Mouse (Mus musculus) heart, adult 2 months (tissue): ENCODE data around the gene Gmds. TPM values are rescaled to one million over a fixed set of nuclear protein-coding genes. Genes with fewer than 3 reads are reported as not detected.

Experiments used
- DNase-seq, 2 experiments: peaks; one replicate each; pipeline ENCODE4 v3.0.0; 2021
- H3K27ac ChIP-seq: fragments of 200-600 bp; 2 replicates; pipeline ENCODE4 v1.8.1; 2022
- H3K27me3 ChIP-seq: fragments of 200-500 bp; 2 replicates; pipeline ENCODE4 v1.6.1; 2012; ENCODE audit warnings: mild to moderate bottlenecking, low read length, inconsistent platforms, mixed read lengths; ENCODE audit not compliant: control insufficient read depth, insufficient read depth
- H3K36me3 ChIP-seq: fragments of 200-500 bp; 2 replicates; pipeline ENCODE4 v1.6.1; 2012; ENCODE audit warnings: low read length, inconsistent platforms; ENCODE audit not compliant: control insufficient read depth, insufficient read depth
- H3K4me1 ChIP-seq: fragments of 200-500 bp; 2 replicates; pipeline ENCODE4 v1.6.1; 2011; ENCODE audit warnings: low read length; ENCODE audit not compliant: control insufficient read depth, insufficient read depth
- H3K4me3 ChIP-seq: fragments of 200-600 bp; 2 replicates; pipeline ENCODE4 v1.8.1; 2022
- H3K79me2 ChIP-seq: fragments of 200-500 bp; replicated peaks from 2 replicates; pipeline ENCODE4 v1.6.1; 2012; ENCODE audit warnings: mild to moderate bottlenecking, inconsistent platforms, low read length, moderate library complexity, mixed read lengths; ENCODE audit not compliant: control insufficient read depth, insufficient read depth
- H3K9ac ChIP-seq: fragments of 200-500 bp; 2 replicates; pipeline ENCODE4 v1.6.1; 2012; ENCODE audit warnings: low read depth, mild to moderate bottlenecking, control low read depth, inconsistent platforms, low read length, mixed read lengths
- CTCF ChIP-seq: fragments of 200-600 bp; IDR thresholded peaks from 2 replicates; pipeline ENCODE4 v1.8.1; 2022; ENCODE audit warnings: antibody characterized with exemption, mild to moderate bottlenecking, moderate library complexity
- EP300 ChIP-seq: fragments of 200-500 bp; IDR thresholded peaks from 2 replicates; pipeline ENCODE4 v1.6.1; 2011; ENCODE audit warnings: low read depth, low read length, control low read depth; ENCODE audit not compliant: insufficient read depth
- POLR2A ChIP-seq: fragments of 200-500 bp; IDR thresholded peaks from 2 replicates; pipeline ENCODE4 v1.6.1; 2011; ENCODE audit warnings: mild to moderate bottlenecking, low read depth, low read length, control low read depth; ENCODE audit not compliant: insufficient read depth
- WGBS: fragments of 180-500 bp; shearing (Covaris S2); methylation state at CpG from one replicate; pipeline ENCODE4 v1.1.7; 2018; 5-methylcytosine and 5-hydroxymethylcytosine counted together
- intact Hi-C: fragments of 180-260 bp; cut with DNase I; formaldehyde crosslinking; loops from one replicate; pipeline ENCODE4 v1.15.1; 2025
- polyA plus RNA-seq: library from polyadenylated mRNA; depleted of rRNA; stranded (reverse); fragments of >200 nt; gene quantifications from 2 replicates; pipeline ENCODE4 v1.2.3, GENCODE M21; 2012
- total RNA-seq, 2 experiments: library from RNA; stranded (reverse); gene quantifications; 2 replicates each; pipeline ENCODE4 v1.2.3; 2021

Gene Gmds
- total and polyA plus RNA-seq, 3 experiments: 4.2 to 6.0 (median 5.2) TPM

DNA sequence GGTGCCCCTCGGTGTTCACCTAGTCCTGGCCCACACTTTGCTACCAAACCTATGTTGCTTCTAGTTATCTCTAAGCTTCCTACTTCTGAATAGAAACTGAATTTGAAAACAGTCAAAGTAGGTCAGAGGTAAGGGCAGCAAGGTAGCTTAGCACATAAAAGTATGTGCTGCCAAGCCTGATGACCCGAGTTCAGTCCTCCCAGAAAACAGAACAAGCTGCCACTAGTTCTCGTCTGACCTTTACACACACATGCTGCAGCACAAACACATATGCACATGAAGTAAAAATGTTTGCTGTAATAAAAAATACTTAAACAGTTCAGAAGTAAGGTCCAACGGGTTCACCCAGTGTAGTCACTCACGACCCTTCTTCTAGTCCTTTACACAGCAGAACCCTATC, 106.6 kb downstream of the Gmds start:
- peaks cover 3% of the 10 kb centered on the region for H3K36me3 ChIP-seq
- intact Hi-C loops: no loop called here
- no peaks in the 10 kb centered on the region for H3K27me3 ChIP-seq
- 80% methylated on average over 5 of the region's 5 CpGs for WGBS
- no peak overlapping the region for H3K27ac ChIP-seq
- no peak overlapping the region for H3K4me3 ChIP-seq
- no peak for TF ChIP-seq CTCF
- no peak for TF ChIP-seq EP300
- TF ChIP-seq POLR2A: no peak
- no peak for DNase-seq
- H3K9ac ChIP-seq: no peak overlapping the region
- H3K79me2 ChIP-seq: no peaks in the 10 kb centered on the region
- peaks cover 4% of the 10 kb centered on the region for H3K4me1 ChIP-seq

DNA sequence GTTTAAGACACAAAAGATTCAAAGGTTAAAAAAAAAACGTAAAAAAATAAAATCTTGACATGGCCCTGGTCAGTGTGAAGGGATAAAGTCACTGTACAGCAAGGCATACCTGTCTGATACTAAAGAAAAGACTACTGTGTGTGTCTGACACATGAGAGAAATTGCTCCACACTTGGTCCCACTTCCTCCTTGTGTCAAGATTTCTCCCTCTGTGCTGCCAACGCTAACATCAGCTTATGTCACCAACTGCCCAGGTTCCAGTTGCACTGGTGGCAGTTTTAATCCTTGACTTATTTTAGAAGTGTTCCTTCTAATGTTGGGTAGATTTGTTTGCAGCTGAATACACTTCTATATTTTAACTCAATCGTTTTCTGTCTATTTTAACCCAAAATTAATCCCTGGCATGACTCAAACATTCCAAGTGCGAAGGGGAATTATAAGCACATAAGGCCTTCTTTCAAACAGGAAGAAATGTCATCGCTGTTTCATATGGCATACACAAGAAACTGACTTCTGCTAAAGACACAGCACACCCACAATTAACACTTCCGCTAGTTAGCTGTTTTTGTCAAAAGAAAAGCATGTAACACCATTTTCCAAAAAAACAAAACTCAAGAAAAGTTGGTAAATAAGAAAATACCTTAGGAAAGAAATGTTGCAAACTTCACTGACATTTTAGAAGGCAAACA, 110.5 kb downstream of the Gmds start:
- no peaks in the 10 kb centered on the region for H3K79me2 ChIP-seq
- TF ChIP-seq CTCF (no peak), POLR2A (no peak), EP300 (no peak)
- intact Hi-C loops: loop anchor here (10.0 kb wide), 1 partner anchor 457 kb away; no protein-coding TSS in a partner anchor
- 63% methylated on average over 6 of the region's 6 CpGs for WGBS
- DNase-seq: no peak
- H3K9ac ChIP-seq: no peak overlapping the region
- H3K4me1 ChIP-seq: no peaks in the 10 kb centered on the region
- H3K4me3 ChIP-seq: no peak overlapping the region
- no peak overlapping the region for H3K27ac ChIP-seq
- no peaks in the 10 kb centered on the region for H3K27me3 ChIP-seq
- no peaks in the 10 kb centered on the region for H3K36me3 ChIP-seq

DNA sequence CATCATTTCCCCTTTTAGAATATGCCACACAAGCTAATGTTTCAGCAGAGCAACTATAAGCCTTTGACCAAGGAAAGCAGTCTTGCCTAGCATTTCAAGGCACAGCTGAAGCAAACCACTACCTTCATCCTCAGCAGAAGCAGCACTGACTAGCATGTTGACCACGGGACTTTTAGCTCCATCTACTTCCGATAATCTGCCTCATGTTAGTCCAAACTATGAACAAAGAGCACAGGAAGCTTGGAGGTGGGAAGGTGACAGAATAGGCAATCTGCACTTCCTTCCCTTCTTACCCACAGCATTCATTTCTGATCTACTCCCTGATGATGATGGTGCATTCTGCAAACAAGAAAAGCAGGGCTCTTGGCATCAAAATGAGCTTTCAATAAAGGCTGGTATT, 120.9 kb downstream of the Gmds start:
- no peaks in the 10 kb centered on the region for H3K27me3 ChIP-seq

DNA sequence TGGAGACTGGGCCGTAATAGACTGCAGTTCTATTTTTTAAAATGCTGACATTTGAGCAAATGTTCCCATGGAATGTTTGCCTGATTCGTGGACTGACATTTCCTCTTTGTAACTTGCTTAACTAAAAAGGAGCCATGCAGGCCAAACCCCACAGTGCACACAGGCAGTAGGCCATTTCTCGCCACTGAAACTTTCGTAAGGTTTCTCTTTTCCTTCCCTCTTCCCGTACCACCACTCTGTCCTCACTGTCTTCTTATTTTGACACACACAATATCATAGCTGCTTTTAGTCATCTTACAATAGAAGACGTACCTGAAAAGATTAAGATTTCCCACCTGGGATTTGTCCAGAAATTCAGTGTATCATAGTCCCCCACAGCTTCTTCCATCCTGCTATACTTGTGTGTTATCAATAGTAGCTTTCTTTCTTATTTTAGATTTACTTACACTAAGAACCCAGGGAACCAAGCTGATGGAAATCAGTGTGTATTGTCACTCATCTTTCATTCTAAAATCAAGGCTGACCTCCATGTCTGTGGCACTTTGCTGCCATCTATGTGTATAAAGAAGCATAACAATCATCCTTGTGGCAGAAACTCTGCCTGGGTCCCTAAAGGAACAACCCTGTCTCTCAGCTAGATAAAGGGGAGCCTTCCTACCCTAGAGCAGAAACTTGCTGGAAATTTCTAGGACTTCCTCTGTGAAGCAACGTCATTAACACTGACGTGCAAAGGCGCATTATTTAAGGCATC, 124.7 kb downstream of the Gmds start:
- no peak for TF ChIP-seq POLR2A
- TF ChIP-seq CTCF: peak; percentile 96; the same call in 1 of the 2 replicates
- no peak overlapping the region; the same call in 1 of the 2 replicates for H3K27ac ChIP-seq
- H3K4me1 ChIP-seq: peaks cover 3% of the 10 kb centered on the region
- no peak overlapping the region for H3K4me3 ChIP-seq
- peak in 1 of 2 experiments; percentile 13 for DNase-seq
- 48% methylated on average over 9 of the region's 9 CpGs for WGBS
- no peak overlapping the region for H3K9ac ChIP-seq
- peaks cover 4% of the 10 kb centered on the region; the same call in 1 of the 2 replicates for H3K36me3 ChIP-seq
- no peaks in the 10 kb centered on the region for H3K27me3 ChIP-seq
- intact Hi-C loops: loop anchor here (1.0 to 10.0 kb wide), 3 partner anchors 83 to 413 kb away; no protein-coding TSS in a partner anchor
- no peaks in the 10 kb centered on the region for H3K79me2 ChIP-seq

More for the DNA sequence above, 120.9 kb downstream of the Gmds start:
- TF ChIP-seq POLR2A: no peak
- no peak for TF ChIP-seq CTCF
- no peak for TF ChIP-seq EP300
- intact Hi-C loops: loop anchor here (5.0 to 10.0 kb wide), 2 partner anchors 195 to 277 kb away; no protein-coding TSS in a partner anchor
- peaks cover 4% of the 10 kb centered on the region; the same call in 1 of the 2 replicates for H3K36me3 ChIP-seq
- no peaks in the 10 kb centered on the region for H3K79me2 ChIP-seq
- peaks cover 3% of the 10 kb centered on the region for H3K4me1 ChIP-seq
- no peak for DNase-seq
- whole genome bisulfite sequencing: 35% methylated on average over 2 of the region's 2 CpGs
- no peak overlapping the region for H3K4me3 ChIP-seq
- no peak overlapping the region for H3K9ac ChIP-seq
- H3K27ac ChIP-seq: no peak overlapping the region

DNA sequence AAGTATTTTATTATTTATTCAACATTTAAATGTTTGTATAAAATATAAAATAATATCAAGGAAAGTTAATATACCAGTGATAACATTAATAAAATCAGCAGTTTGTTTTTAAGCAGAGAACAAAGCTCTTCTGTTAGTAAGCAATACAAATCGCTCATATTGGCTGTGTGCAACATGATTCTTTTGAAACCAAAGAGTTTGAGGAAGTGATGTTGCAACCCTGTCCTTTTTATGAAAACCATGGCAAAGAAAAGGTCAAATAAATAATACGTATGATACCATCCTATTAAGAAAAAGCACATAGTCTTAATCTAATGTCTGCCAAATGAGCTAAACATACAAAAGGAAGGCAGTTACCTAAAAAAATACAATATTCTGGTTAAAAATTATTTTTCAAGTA, 126.4 kb downstream of the Gmds start:
- Histone ChIP-seq H3K4me1 (no peaks in the 10 kb centered on the region), H3K36me3 (no peaks in the 10 kb centered on the region), H3K9ac (no peak overlapping the region), H3K79me2 (no peaks in the 10 kb centered on the region), H3K27ac (no peak overlapping the region), H3K27me3 (no peaks in the 10 kb centered on the region), H3K4me3 (no peak overlapping the region)
- TF ChIP-seq CTCF (no peak), EP300 (no peak), POLR2A (no peak)
- WGBS: 83% methylated on average over 2 of the region's 2 CpGs
- no peak for DNase-seq
- intact Hi-C loops: loop anchor here (10.0 kb wide), 1 partner anchor 283 kb away; no protein-coding TSS in a partner anchor
